Mouse (Mus musculus): Measurements from ENCODE around the gene Tango2.

DNA sequence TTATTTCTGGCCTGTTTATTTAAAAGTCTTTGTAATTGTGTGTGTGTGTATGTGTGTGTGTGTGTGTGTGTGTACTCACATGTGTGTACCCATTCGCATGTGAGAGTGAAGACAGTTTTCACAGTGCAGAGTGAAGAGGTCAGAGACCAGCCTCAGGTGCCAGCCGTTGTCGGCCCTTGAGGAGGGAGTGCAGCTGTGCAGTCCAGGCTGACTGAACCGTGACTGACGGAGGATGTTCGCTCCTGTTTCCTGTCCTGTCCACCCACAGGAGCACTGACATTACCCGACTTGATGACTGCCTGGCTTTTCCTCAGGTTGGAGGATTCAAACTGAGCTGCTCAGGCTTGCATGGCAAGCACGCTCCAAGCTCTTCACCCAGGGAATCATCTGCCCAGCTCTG lies 15.0 kb upstream of the Tango2 start:
- TF ChIP-seq CTCF (IDR thresholded peaks at IDR 0.05; ENCODE audit: low read depth, low read length) (no peak), GATA1 (IDR thresholded peaks at IDR 0.05; ENCODE audit: borderline replicate concordance, low read length) (no peak), TAL1 (conservative IDR thresholded peaks at IDR 0.05; ENCODE audit: low read depth, low read length) (no peak), POLR2AphosphoS5 (IDR thresholded peaks at IDR 0.05; ENCODE audit: insufficient replicate concordance, low read depth, low read length) (no peak), GATA2 (IDR thresholded peaks at IDR 0.05; ENCODE audit: borderline replicate concordance, low read depth, low read length) (no peak)

All from G1E (cell line).